Mouse (Mus musculus): Measurements from ENCODE around the gene Nkd2. TPM values are rescaled to one million over a fixed set of nuclear protein-coding genes. Genes with fewer than 3 reads are reported as not detected.

Gene Nkd2
- total RNA-seq, 2 experiments from 2014 or later = 3.3 TPM

- no peak for DNase-seq (ENCODE audit: extremely low spot score in 1 of 2, low spot score in 2 of 2)
- intact Hi-C loops (cut with DNase I) = no loop called here
- Histone ChIP-seq H3K4me3 (no peak overlapping the region), H3K27ac (no peak overlapping the region)
- TF ChIP-seq CTCF (IDR thresholded peaks at IDR 0.05) = no peak
Measured at GRCm38 (mm10) chr13:73769916-73770682, 77.3 kb downstream of the Nkd2 start.

Other genes starting within 250 kb of the Nkd2 start
- gene Clptm1l, start 243.6 kb downstream of the Nkd2 start, total RNA-seq (2021) = 100 to 1,000 TPM; 115 to 123 TPM
- 1 to 10 TPM; 4.1 to 4.4 TPM for gene Tert, start 220.7 kb downstream of the Nkd2 start, total RNA-seq (2021)
- not detected for gene Slc6a18, start 169.6 kb downstream of the Nkd2 start, total RNA-seq (2021)
- gene Slc6a19, start 142.8 kb downstream of the Nkd2 start, total RNA-seq (2021) = under 1 TPM in 1 of 2 experiments, not detected in 1; 0.16 TPM
- 1 to 10 TPM; 2.4 to 4.8 TPM for gene Slc12a7, start 114.5 kb downstream of the Nkd2 start, total RNA-seq (2021)
- gene Trip13, start 90.2 kb upstream of the Nkd2 start, total RNA-seq (2021) = 1 to 10 TPM in 1 of 2 experiments, under 1 TPM in 1; 0.38 to 1.1 TPM
- gene Brd9, start 90.2 kb upstream of the Nkd2 start, total RNA-seq (2021) = 10 to 100 TPM; 84.2 to 88.7 TPM
- not detected for gene Zdhhc11, start 116.2 kb upstream of the Nkd2 start, total RNA-seq (2021)
- 100 to 1,000 TPM; 325 to 339 TPM for gene Tppp, start 161.8 kb upstream of the Nkd2 start, total RNA-seq (2021)
- gene Cep72, start 214.7 kb upstream of the Nkd2 start, total RNA-seq (2021) = 1 to 10 TPM in 1 of 2 experiments, under 1 TPM in 1; 0.63 to 1.2 TPM

All from left cerebral cortex, adult 2 months (tissue).